Mouse (Mus musculus) macrophage (primary cell): ENCODE results near the gene Id1. TPM values are rescaled to one million over a fixed set of nuclear protein-coding genes. Genes with fewer than 3 reads are reported as not detected.

Source experiments
- H3K27ac ChIP-seq: fragments of 350-480 bp; formaldehyde crosslinking; 2 replicates; pipeline ENCODE4 v1.9.0; 2021
- H3K36me3 ChIP-seq: fragments of 350-480 bp; formaldehyde crosslinking; 2 replicates; pipeline ENCODE4 v1.9.0; 2021; ENCODE audit errors: inconsistent target
- H3K4me3 ChIP-seq: fragments of 350-480 bp; formaldehyde crosslinking; 2 replicates; pipeline ENCODE4 v1.9.0; 2021; ENCODE audit errors: inconsistent target
- H3K79me2 ChIP-seq: fragments of 350-480 bp; formaldehyde crosslinking; 2 replicates; pipeline ENCODE4 v1.9.0; 2021; ENCODE audit errors: inconsistent target
- WGBS: methylation state at CpG from one replicate; pipeline ENCODE4 v1.1.7; 2026; ENCODE audit warnings: inconsistent platforms; ENCODE audit not compliant: missing documents; 5-methylcytosine and 5-hydroxymethylcytosine counted together
- polyA plus RNA-seq: library from polyadenylated mRNA; stranded (reverse); fragments of 250-400 nt; gene quantifications from 3 replicates; pipeline ENCODE4 v1.2.4, GENCODE M21; 2018; ENCODE audit warnings: inconsistent platforms

Gene Id1
- polyA plus RNA-seq, 1 experiment from 2014 or later: 0.39 TPM

DNA sequence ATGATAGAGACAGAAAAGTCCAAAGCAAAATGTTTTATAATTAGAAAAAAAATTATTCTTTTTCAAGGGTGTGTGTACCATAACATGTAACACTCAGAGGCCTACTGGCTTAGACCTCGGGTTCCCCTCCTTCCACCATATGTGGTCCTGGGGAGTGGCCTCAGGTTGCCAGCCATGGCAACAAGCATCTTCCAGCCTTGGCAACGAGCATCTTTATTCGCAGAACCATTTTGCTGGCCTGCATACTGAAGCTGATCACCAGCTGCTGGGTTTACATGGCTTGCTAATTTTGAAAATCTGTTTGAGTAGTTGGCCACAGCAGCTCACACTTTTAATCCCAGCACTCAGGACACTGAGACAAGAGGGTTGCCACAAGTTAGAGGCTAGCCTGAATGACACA lies 40.0 kb downstream of the Id1 start:
- Histone ChIP-seq H3K4me3 (no peak overlapping the region), H3K27ac (no peak overlapping the region), H3K79me2 (peaks cover 8% of the 10 kb centered on the region), H3K36me3 (no peaks in the 10 kb centered on the region)
- WGBS: 96% methylated on average over 3 of the region's 3 CpGs

- Histone ChIP-seq H3K79me2 (peaks cover 12% of the 10 kb centered on the region), H3K36me3 (no peaks in the 10 kb centered on the region), H3K4me3 (no peak overlapping the region), H3K27ac (no peak overlapping the region)
- WGBS: no CpG with 5 or more reads among the region's 2 CpGs
These were observed 40.4 kb downstream of the Id1 start for GRCm38 (mm10) chr2:152776435-152776834.

GRCm38 (mm10) chr2:152777081-152777480 lies 41.0 kb downstream of the Id1 start:
- Histone ChIP-seq H3K36me3 (no peaks in the 10 kb centered on the region), H3K27ac (no peak overlapping the region), H3K79me2 (peaks cover 18% of the 10 kb centered on the region), H3K4me3 (no peak overlapping the region)
- 98% methylated on average over 3 of the region's 3 CpGs for WGBS

DNA sequence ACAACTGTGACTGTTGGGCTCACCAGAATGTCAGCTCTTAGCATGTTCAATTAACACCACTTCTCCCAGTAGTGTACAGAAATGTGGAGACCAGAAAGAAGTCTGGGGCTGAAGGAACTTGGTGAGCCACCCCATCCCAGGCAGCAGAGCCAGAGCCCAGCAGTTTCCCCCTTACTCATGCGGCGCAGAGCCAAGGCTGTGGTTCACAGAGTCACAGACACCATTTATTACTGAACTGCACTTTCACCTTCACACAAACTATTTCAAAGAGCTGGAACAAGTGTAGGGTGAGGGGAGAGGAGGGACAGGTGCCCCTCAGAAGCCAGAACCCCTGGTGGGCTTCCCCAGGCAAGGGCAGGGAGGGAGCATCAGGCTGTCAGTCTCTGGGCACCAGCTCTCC lies 44.4 kb downstream of the Id1 start:
- Histone ChIP-seq H3K4me3 (no peak overlapping the region), H3K79me2 (peaks cover 52% of the 10 kb centered on the region), H3K36me3 (peaks cover 3% of the 10 kb centered on the region; the same call in 1 of the 2 replicates), H3K27ac (peak overlapping the region; percentile 55)
- WGBS: 50% methylated on average over 2 of the region's 2 CpGs

- 62% methylated on average over 3 of the region's 3 CpGs for WGBS
- H3K27ac ChIP-seq: peak overlapping the region; percentile 55
- H3K4me3 ChIP-seq: no peak overlapping the region
- peaks cover 59% of the 10 kb centered on the region for H3K79me2 ChIP-seq
- H3K36me3 ChIP-seq: peaks cover 7% of the 10 kb centered on the region; the same call in 1 of the 2 replicates
These were observed 45.1 kb downstream of the Id1 start for GRCm38 (mm10) chr2:152781031-152781711.

- H3K27ac ChIP-seq: peak overlapping the region; percentile 55
- WGBS: 60% methylated on average over 5 of the region's 5 CpGs
- H3K36me3 ChIP-seq: peaks cover 7% of the 10 kb centered on the region; the same call in 1 of the 2 replicates
- no peak overlapping the region for H3K4me3 ChIP-seq
- peaks cover 74% of the 10 kb centered on the region for H3K79me2 ChIP-seq
These were observed 46.6 kb downstream of the Id1 start for GRCm38 (mm10) chr2:152782656-152783055.

DNA sequence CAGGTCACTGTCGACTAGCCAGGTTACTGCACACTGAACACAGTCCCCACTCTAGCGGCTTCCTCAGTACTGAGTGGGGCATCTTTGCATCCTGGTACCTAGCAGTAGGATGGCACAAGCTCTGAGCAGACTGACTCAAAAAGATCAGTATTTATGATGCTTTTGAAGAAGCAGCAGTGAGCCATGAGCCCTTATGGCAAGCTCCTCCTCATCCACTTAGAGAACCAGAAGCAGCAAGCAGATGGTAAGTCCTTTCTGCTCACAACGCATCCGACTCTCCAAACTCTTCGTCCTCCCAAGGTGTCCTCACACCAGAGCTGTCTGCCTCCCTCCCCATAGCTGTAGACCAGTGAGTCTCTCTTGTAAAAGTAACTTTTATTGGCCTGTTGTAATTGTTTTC lies 47.2 kb downstream of the Id1 start:
- peaks cover 7% of the 10 kb centered on the region; the same call in 1 of the 2 replicates for H3K36me3 ChIP-seq
- H3K4me3 ChIP-seq: no peak overlapping the region
- peak overlapping the region; percentile 55 for H3K27ac ChIP-seq
- peaks cover 80% of the 10 kb centered on the region for H3K79me2 ChIP-seq
- 98% methylated on average over 5 of the region's 5 CpGs for WGBS

- Histone ChIP-seq H3K79me2 (peaks cover 94% of the 10 kb centered on the region), H3K36me3 (peaks cover 7% of the 10 kb centered on the region; the same call in 1 of the 2 replicates), H3K4me3 (no peak overlapping the region), H3K27ac (0 out of 2 replicates have a peak overlapping the region, but pooled peaks have one; percentile 13)
- WGBS: 75% methylated on average over 8 of the region's 8 CpGs
These were observed 48.6 kb downstream of the Id1 start for GRCm38 (mm10) chr2:152784640-152785039.

DNA sequence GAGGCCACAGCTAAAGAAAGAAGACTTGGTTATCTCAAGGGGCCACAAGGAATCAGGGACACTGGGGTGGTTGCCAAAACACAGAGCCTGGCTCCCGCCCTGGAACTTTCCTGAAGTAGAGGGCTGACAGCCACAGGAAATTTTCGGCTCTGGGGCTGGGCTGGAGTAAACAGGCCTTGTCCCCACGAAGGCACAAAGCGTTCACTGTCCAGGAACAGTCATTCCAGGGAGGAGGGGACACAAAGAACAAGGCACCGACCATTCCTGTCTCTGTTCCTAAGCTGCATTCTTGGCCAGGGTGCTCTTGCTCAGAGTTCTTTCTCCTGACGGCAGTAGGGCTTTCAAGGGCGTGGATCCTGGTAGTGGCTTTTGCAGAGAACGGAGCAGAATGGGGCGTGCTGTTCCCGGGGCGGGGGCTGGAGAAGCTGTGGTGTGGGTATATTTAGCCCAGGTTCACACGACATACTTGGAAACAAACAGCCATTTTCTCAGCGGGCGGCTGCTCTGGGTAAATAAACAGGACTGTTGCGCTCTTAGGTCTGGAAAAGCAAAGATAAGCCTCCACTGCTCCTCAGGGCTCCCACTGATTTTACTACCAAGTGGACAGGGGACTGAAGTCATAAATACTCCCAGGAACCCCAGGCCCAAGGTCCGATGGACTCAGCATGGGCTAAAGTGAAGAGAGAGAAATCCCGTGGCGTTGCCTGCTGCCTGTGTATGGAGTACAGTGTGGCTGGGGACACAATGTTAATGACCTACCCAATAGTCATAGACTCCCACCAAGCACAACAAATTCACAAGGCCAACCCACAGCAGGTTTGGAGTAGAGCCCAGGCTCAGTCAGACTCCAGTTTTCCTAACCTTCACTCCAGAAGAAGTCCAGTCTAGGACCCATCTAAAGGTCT lies 49.6 kb downstream of the Id1 start:
- 93% methylated on average over 18 of the region's 18 CpGs for WGBS
- Histone ChIP-seq H3K79me2 (peaks cover 100% of the 10 kb centered on the region), H3K36me3 (peaks cover 7% of the 10 kb centered on the region; the same call in 1 of the 2 replicates), H3K4me3 (no peak overlapping the region), H3K27ac (peak overlapping the region; percentile 13; the same call in 1 of the 2 replicates)

Other genes starting within 250 kb of the Id1 start
- gene Defb22, start 246.1 kb upstream of the Id1 start, polyA plus RNA-seq: not detected in 3 replicates
- gene Defb26, start 224.6 kb upstream of the Id1 start, polyA plus RNA-seq: not detected in 3 replicates
- not detected in 3 replicates for gene Defb28, start 218.0 kb upstream of the Id1 start, polyA plus RNA-seq
- gene Defb29, start 196.2 kb upstream of the Id1 start, polyA plus RNA-seq: not detected in 3 replicates
- not detected in 3 replicates for gene Gm17416, start 166.9 kb upstream of the Id1 start, polyA plus RNA-seq
- not detected in 3 replicates for gene Defb21, start 163.5 kb upstream of the Id1 start, polyA plus RNA-seq
- not detected in 3 replicates for gene Defb19, start 155.9 kb upstream of the Id1 start, polyA plus RNA-seq
- not detected in 3 replicates for gene Defb45, start 136.9 kb upstream of the Id1 start, polyA plus RNA-seq
- not detected in 3 replicates for gene Defb36, start 131.9 kb upstream of the Id1 start, polyA plus RNA-seq
- gene Defb25, start 113.2 kb upstream of the Id1 start, polyA plus RNA-seq: not detected in 3 replicates
- gene Rem1, start 109.3 kb upstream of the Id1 start, polyA plus RNA-seq: not detected in 3 replicates
- 58.4 to 93.5 TPM (median 77.2 TPM) in 3 replicates for gene H13, start 66.8 kb upstream of the Id1 start, polyA plus RNA-seq
- 0.46 to 1.1 TPM (median 0.52 TPM) in 3 replicates for gene Mcts2, start 49.2 kb upstream of the Id1 start, polyA plus RNA-seq
- gene Cox4i2, start 17.9 kb downstream of the Id1 start, polyA plus RNA-seq: not detected in 3 replicates
- 38.6 to 159 TPM (median 48.4 TPM) in 3 replicates for gene Bcl2l1, start 95.5 kb downstream of the Id1 start, polyA plus RNA-seq
- 3.4 to 14.0 TPM (median 11.8 TPM) in 3 replicates for gene Tpx2, start 111.7 kb downstream of the Id1 start, polyA plus RNA-seq
- gene Mylk2, start 175.1 kb downstream of the Id1 start, polyA plus RNA-seq: not detected in 3 replicates
- not detected in 3 replicates for gene Foxs1, start 197.0 kb downstream of the Id1 start, polyA plus RNA-seq
- gene Dusp15, start 215.4 kb downstream of the Id1 start, polyA plus RNA-seq: not detected in 3 replicates
- gene Ttll9, start 226.2 kb downstream of the Id1 start, polyA plus RNA-seq: not detected in 3 replicates